8 mouse cellular contexts compared by ENCODE assay signal in the genomic region with DNA sequence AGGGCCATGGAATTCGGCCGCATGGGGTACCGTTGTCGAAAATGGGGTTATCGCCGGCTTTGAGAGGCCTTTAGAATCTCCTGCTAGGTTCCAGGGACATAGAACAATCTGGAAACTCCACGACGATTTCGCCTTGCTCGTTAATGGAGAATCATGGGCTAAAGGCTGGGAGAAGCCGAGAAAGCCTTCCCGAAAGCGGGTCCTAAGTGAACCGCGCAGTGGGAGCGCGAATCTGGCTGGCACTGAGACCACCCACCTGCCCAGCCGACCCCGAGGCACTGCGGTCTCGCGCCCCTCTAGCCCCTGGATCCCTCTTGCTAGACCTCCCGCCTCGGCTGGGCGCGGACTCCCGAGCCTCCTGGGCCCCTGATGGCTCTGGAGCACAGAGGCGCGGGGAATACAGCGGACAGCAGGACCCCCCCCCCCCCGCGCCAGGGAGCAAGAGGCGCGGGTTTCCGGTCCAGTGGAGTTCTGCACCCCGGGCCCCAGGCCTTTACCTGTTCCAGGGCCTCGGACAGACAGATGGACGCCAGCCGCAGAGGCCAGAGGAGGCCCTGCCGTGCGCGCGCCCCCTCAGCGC. TPM values are rescaled to one million over a fixed set of nuclear protein-coding genes. Genes with fewer than 3 reads are reported as not detected.
A peak's percentile ranks its signal among the peaks of the same experiment; 100 is the strongest.
DNase-seq lines count a peak whose midpoint lies in the region; ATAC-seq and TF ChIP-seq lines count a peak whose summit lies in the region.
"Had no signal": no experiment of that assay in that cellular context is flagged by ENCODE, and none has a peak within 500 bp of the region (broad histone marks: within the 10 kb centered on the region; RNA-seq: fewer than 3 reads in every experiment).

No protein-coding gene starts in this region.

- TF ChIP-seq EP300 in stomach, postnatal 0 days (optimal IDR thresholded peaks at IDR 0.05) = no peak

- H3K27me3 ChIP-seq in megakaryocyte, embryonic 14.5 days (replicated peaks) = peaks cover 95% of the 10 kb centered on the region
- peaks cover 98% of the 10 kb centered on the region for H3K27me3 ChIP-seq in forebrain, embryonic 15.5 days
- H3K27me3 ChIP-seq in liver, embryonic 12.5 days (replicated peaks) = peaks cover 100% of the 10 kb centered on the region
- peaks cover 41% of the 10 kb centered on the region for H3K27me3 ChIP-seq in stomach, postnatal 0 days (ENCODE audit: control insufficient read depth, insufficient read depth, low read length)

- no peak overlapping the region for H3K27ac ChIP-seq in forebrain, embryonic 15.5 days (replicated peaks)
- H3K27ac ChIP-seq in liver, embryonic 12.5 days = no peak overlapping the region
- no peak overlapping the region for H3K27ac ChIP-seq in stomach, postnatal 0 days (replicated peaks)

- ATAC-seq in megakaryocyte, adult 5-6 weeks (ENCODE audit: poor library complexity, severe bottlenecking) = no peak
- ATAC-seq in forebrain, embryonic 15.5 days (replicated peaks) = no peak
- no peak for ATAC-seq in liver, embryonic 12.5 days
- no peak for ATAC-seq in stomach, postnatal 0 days (ENCODE audit: low FRiP score, low TSS enrichment)

- peak overlapping the region; percentile 40 for H3K4me2 ChIP-seq in forebrain, embryonic 15.5 days (replicated peaks)
- H3K4me2 ChIP-seq in liver, embryonic 12.5 days = peak overlapping the region; percentile 79
- peak overlapping the region; percentile 52 for H3K4me2 ChIP-seq in stomach, postnatal 0 days (replicated peaks; ENCODE audit: low read depth)

- H3K36me3 ChIP-seq in megakaryocyte, embryonic 14.5 days (replicated peaks; ENCODE audit: low read length) = peaks cover 22% of the 10 kb centered on the region
- no peaks in the 10 kb centered on the region for H3K36me3 ChIP-seq in forebrain, embryonic 15.5 days
- H3K36me3 ChIP-seq in liver, embryonic 12.5 days = no peaks in the 10 kb centered on the region
- no peaks in the 10 kb centered on the region for H3K36me3 ChIP-seq in stomach, postnatal 0 days (ENCODE audit: control insufficient read depth, insufficient read depth, low read length)

- DNase-seq in stomach, postnatal 0 days (ENCODE audit: low spot score) = no peak
- no peak for DNase-seq in cerebellum, adult 11 months
- DNase-seq in B cell, adult 2 months = no peak
- DNase-seq: cerebellum, adult 11-12 months had no signal

- H3K4me3 ChIP-seq in megakaryocyte, embryonic 14.5 days (replicated peaks) = peak overlapping the region; percentile 97
- peak overlapping the region; percentile 28 for H3K4me3 ChIP-seq in forebrain, embryonic 15.5 days
- peak overlapping the region; percentile 56 for H3K4me3 ChIP-seq in liver, embryonic 12.5 days
- H3K4me3 ChIP-seq in stomach, postnatal 0 days (ENCODE audit: low read depth, low read length) = peak overlapping the region; percentile 35

- no peak for TF ChIP-seq CTCF in stomach, postnatal 0 days (IDR thresholded peaks at IDR 0.05; ENCODE audit: low read depth)

- peaks cover 95% of the 10 kb centered on the region for H3K4me1 ChIP-seq in megakaryocyte, embryonic 14.5 days
- peaks cover 43% of the 10 kb centered on the region for H3K4me1 ChIP-seq in forebrain, embryonic 15.5 days
- peaks cover 67% of the 10 kb centered on the region for H3K4me1 ChIP-seq in liver, embryonic 12.5 days
- H3K4me1 ChIP-seq in stomach, postnatal 0 days (replicated peaks; ENCODE audit: control insufficient read depth, insufficient read depth) = peaks cover 4% of the 10 kb centered on the region

- WGBS in forebrain, embryonic 15.5 days = 1% methylated on average over 42 of the region's 44 CpGs
- under 1% methylated on average over 39 of the region's 44 CpGs for WGBS in liver, embryonic 12.5 days (ENCODE audit: insufficient replicate concordance)
- WGBS in stomach, postnatal 0 days = 1% methylated on average over 37 of the region's 44 CpGs

- no peak overlapping the region for H3K9ac ChIP-seq in forebrain, embryonic 15.5 days (replicated peaks)
- peak overlapping the region; percentile 41 for H3K9ac ChIP-seq in liver, embryonic 12.5 days
- H3K9ac ChIP-seq in stomach, postnatal 0 days (ENCODE audit: low read length) = peak overlapping the region; percentile 27; the same call in 1 of the 2 replicates

- H3K9me3 ChIP-seq in megakaryocyte, embryonic 14.5 days = no peaks in the 10 kb centered on the region
- no peaks in the 10 kb centered on the region for H3K9me3 ChIP-seq in forebrain, embryonic 15.5 days
- H3K9me3 ChIP-seq in liver, embryonic 12.5 days (replicated peaks) = no peaks in the 10 kb centered on the region
- no peaks in the 10 kb centered on the region for H3K9me3 ChIP-seq in stomach, postnatal 0 days (ENCODE audit: control insufficient read depth, low read length)

RNA-seq across cellular contexts. Expression of a gene that starts 3.1 kb away (rescaled TPM):
- 160 and 266 TPM in 2 replicates for polyA plus RNA-seq in megakaryocyte, embryonic 14.5 days (2012; ENCODE audit: insufficient read depth, low replicate concordance)
- 21.4 and 22.3 TPM in 2 replicates for total RNA-seq in megakaryocyte, adult 5-6 weeks (2015)
- total RNA-seq in megakaryocyte, adult 5-6 weeks (2017) = 11.3 and 13.5 TPM in 2 replicates
- 2.1 and 2.7 TPM in 2 replicates for polyA plus RNA-seq in forebrain, embryonic 15.5 days (2015; fragmentation: Nextera tagmentation; extraction: Ambion mirVana)
- polyA plus RNA-seq in liver, embryonic 12.5 days (2016; fragmentation: Nextera tagmentation; extraction: Ambion mirVana) = 13.3 and 15.7 TPM in 2 replicates
- 3.3 and 3.4 TPM in 2 replicates for polyA plus RNA-seq in stomach, postnatal 0 days (2015; fragmentation: Nextera tagmentation; extraction: Ambion mirVana)

RNA-seq across cellular contexts. Expression of a gene that starts 25.2 kb away (rescaled TPM):
- polyA plus RNA-seq in megakaryocyte, embryonic 14.5 days (2012; ENCODE audit: insufficient read depth, low replicate concordance) = not detected in 2 replicates
- total RNA-seq in megakaryocyte, adult 5-6 weeks (2015) = not detected in 2 replicates
- not detected in 2 replicates for total RNA-seq in megakaryocyte, adult 5-6 weeks (2017)
- not detected in 2 replicates for polyA plus RNA-seq in forebrain, embryonic 15.5 days (2015; fragmentation: Nextera tagmentation; extraction: Ambion mirVana)
- polyA plus RNA-seq in liver, embryonic 12.5 days (2016; fragmentation: Nextera tagmentation; extraction: Ambion mirVana) = not detected in 2 replicates
- not detected in 2 replicates for polyA plus RNA-seq in stomach, postnatal 0 days (2015; fragmentation: Nextera tagmentation; extraction: Ambion mirVana)

Comparison
In these comparisons a context has a peak if more than half of its experiments do, and no peak if none do; other contexts are left out.
1. H3K4me3 ChIP-seq: peak in every context shown above with its lines; median percentile 97 in megakaryocyte, embryonic 14.5 days; 56 in liver, embryonic 12.5 days; 35 in stomach, postnatal 0 days; 28 in forebrain, embryonic 15.5 days.